Mouse (Mus musculus) lung, postnatal 4 days (tissue): ENCODE results near the gene Zfp771.
A peak's percentile ranks its signal among the peaks of the same experiment; 100 is the strongest.
"Not testable (repeated sequence)": the region's sequence is repeated elsewhere in the genome, so short reads cannot be mapped to it uniquely, and the experiment has no call there.

ENCODE experiments used
- DNase-seq, 2 experiments: peaks; one replicate each; pipeline ENCODE4 v3.0.0; 2021

The Zfp771 gene

DNA sequence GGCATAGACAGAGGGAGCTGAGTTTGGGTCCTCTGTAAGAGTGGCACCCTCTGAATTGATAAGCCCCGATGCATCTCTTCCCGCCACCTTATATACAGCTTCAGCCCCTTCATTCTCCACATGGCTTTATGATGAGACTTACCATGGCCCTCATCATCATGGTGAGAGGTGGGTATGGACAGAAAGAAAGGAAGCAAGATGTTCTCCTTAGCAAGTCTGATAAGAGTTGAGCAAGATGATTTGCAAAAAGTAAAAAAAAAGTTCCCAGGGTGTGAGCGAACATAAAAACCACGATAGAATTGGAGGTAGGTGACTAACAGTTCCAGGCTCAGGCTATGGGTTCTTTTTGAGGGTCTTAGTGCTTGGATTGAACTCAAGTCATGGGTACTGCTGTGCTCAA lies 25.4 kb upstream of the Zfp771 start:
- no peak for DNase-seq

DNA sequence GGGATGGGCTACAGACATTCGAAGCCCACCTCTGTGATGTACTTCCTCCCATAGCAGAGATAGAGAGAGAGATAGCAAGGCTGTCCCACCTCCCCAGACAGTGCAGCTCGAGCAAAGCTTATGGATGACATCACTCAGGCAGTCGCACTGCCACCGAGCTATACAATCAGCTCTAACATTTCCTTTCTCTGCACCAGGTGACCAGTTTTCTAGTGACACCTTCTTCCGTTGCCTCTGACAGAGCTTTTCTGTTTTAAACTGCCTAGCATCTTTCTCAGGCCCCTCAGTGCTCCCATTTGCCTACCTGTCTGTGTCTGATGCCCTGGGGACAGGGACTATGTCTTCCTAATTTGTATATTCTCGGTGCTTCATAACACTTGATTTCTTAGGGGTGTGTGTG lies 23.6 kb upstream of the Zfp771 start:
- no peak for DNase-seq

DNA sequence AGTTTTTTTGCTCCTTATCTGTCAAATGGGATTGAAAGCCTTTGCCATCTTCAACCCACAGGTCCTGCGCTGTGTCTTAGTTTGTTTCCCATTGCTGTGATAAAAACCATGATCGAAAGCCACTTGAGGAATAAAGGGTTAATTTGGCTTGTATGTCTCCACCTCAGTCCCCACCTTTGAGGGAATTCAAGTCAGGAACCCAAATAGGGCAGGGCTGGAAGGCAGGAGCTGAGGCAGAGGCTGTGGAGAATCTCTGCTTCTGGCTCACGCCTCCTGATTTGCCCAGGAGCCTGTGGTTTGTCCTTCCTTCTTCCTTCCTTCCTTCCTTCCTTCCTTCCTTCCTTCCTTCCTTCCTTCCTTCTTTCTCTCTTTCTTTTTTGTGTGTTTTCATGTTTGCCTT lies 21.0 kb upstream of the Zfp771 start:
- DNase-seq, result no peak

DNA sequence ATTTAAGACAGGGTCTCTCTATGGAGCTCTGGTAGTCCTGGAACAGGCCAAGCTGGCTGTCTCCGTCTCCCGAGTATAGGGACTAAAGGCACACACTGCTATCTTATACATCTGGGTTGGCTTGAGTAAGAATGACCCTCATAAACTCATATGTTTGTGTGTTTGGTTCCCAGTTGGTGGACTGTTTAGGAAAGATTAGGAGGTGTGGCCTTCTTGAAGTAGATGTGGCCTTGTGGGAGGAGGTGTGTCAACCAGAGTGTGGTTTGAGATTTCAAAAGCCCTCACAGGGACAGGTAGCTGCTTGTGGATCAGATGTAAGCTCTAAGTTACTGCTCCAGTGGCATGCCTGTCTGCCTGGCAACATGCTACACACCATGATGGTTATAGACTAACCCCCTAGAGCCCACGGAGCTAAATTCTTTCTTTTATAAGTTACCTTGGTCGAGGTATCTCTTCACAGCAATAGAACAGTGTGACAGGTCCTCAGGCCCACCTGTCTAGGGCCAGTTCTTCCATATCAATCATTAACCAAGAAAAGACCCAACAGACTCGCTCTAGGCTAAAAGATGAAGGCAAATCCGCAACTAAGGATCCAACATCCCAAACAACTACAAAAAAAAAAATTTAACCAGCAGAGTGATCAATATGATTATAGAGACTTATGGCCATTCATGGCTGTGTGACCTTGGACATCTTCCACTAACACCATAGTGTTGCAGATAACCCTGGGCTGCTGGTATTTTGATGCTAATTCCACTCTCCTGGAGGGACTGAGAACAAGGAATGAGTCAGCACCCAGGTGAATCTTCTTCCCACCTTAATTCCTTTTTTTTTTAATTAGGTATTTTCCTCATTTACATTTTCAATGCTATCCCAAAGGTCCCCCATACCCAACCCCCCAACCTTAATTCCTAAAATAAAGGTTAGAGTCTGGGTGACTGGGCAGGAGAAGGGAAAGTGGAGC lies 20.3 kb upstream of the Zfp771 start:
- DNase-seq, result no peak

DNA sequence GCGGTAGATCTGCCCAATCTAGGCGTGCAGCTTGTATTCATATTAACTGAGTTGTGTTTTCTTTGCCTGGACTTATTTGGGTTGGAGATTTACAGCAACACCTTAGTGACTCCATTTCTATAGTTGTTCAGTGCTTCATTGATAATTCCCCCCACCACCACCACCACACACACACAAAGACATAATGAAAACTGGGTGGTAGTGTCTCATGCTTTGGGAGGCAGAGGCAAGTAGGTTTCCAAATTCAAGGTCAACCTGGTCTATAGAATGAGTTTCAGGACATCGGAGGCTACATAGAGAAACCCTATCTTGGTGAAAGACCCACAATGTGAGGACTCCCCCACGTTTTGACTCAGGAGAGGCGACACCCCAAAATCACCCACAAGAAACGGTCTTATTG lies 19.5 kb upstream of the Zfp771 start:
- DNase-seq, result no peak

DNA sequence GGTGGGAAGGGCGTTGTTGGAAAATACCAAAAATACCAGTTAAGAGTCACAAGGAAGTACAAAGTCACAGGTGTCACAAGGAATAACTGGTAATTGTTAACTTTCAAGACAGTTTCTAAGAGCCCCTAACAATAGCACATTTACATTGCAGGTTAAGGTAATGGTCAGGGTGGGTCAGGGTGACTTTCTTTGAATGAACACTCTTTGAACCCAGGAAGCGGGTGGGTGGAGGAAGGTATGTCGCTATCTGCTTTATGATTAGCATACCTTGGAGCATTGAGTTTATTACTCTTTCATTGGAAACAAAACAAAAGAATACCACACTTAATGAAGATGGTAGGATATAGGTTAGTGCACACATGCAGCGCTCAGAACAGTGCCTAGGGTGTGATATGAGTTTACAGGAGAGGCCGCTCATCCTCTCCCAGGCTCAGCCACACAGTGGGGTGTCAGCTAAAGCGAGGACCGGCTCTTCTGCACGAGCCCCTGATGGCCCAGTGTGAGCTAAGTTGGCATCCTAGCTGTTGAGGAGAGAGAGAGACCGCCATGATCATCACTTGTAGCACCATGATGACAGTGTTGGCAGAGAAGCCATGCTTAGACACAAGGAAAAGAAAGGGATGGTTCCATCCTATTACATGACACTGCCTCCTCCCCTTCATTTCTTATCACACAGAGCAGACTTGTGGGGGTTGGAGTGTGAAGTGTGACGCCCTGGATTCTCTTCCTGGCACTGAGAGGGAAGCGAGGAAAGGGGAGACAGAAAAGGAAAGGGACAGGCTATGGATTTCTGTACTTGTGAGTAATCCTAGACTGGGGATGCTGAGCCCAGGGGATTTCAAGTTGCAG lies 18.7 kb upstream of the Zfp771 start:
- DNase-seq, result no peak

DNA sequence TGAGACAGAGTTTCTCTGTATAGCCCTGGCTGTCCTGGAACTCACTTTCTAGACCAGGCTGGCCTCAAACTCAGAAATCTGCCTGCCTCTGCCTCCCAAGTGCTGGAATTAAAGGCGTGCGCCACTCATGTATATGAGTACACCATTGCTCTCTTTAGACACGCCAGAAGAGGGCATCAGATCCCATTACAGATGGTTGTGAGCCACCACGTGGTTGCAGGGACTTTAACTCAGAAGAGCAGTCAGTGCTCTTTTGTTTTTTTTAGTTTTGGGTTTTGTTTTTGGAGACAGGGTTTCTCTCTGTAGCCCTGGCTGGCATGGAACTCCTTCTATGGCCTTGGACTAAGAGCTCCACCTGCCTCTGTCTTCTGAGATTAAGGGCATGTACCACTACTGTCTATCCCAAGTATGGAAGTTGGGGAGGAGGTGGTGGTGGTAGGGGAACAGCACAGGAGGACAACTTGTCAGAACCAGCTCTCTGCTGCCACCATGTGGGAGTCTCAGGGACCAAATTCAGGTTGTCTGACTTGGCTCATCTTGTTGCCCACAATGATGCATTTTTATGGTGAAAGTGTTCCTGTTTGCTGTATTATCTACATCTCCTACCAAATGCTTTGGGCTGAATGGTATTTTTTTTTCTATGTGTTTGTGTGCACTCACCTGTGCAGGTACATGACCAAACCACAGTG lies 15.3 kb upstream of the Zfp771 start:
- peak; percentile 77 to 88 for DNase-seq

DNA sequence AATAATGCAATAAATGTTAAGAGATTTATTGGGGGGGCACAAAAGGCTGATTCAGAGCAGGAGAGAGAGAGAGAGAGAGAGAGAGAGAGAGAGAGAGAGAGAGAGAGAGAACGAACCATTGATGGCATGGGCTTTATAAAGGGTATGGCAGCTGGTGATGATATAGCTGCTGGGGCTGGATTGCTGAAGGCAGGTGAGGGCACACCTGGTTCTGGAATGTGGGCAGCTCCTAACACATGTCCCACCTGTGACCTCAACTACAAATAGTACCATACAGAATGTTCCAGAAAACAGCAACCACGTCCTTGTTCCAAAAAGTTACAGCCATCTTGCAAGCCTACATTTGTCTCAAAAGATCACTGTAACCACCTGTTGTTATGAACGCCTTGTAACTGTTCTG lies 12.7 kb upstream of the Zfp771 start:
- no peak for DNase-seq

DNA sequence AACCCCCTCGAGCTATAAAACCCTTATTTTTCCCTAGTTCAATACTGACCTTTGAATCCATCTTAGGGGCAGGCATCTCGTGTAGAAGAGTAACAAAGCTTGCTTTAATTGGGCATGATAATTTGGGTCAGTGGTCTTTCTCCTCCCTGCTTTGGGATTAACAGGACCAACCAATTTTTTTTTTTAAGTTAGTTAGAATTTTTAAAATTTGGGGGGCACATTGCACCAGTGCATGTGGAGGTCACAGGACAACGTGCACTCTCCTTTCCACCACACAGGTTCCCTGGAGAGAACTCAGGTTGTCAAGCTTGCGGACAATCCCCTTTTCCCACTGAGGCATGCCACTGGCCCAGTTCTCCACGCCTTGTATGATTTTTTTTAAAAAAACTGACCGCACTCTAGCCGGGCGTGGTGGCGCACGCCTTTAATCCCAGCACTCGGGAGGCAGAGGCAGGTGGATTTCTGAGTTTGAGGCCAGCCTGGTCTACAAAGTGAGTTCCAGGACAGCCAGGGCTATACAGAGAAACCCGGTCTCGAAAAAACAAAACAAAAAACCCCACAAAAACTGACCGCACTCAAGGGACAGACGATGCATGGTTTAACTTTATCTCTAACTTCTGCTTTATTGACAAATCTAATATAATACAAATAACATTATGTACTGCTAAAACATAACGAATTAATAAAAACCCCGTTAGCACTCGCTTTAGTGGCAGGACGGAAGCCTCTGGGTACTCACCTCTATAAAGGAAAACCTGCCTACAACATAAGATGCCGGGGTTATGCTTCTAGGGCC lies 12.1 kb upstream of the Zfp771 start:
- DNase-seq, result no peak

DNA sequence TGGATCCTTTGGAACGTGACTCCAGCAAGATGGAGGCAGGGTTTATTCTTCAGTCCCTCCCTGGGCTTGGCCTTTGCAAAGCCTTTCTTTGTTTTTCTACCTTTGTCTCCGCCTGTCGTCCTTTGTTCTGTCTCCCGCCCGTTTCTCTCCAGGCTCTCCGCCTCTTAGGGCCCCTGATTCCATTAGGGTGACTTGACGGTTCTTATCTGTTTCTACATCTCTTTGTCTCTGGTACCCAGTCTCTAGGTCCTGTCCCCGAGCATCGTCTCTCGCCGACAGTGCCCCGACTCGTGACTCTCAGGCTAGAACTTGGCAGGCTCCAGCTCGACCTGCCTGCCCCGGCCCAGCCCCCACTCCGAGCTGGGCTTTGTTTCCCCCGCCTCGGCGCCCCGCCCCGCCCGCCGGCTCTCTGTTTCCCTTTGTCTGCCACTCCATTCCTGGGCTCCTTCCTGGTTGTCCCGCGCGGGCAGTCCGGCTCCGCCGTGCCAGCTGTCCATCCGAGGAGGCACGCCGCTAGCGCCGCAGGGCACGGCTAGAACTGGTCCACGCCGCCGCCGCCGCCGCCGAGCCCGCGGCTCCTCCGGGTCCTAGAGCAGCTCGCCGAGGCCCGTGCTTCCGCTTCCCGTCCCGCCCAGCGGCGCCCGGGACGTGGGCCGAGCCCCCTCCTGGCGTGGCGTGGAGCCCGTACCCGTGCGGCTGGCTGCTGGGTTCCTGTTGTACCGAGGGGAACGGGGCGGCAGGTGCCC lies 11.3 kb upstream of the Zfp771 start, which contains the start of the genes Zfp553 and Sept1:
Gene Zfp553 (plus strand): TSS at position 440 of the 746 bp plus-strand sequence.
Gene Sept1 (minus strand): TSS at position 509 of the 746 bp plus-strand sequence.
- DNase-seq, result peak; percentile 88 to 91

DNA sequence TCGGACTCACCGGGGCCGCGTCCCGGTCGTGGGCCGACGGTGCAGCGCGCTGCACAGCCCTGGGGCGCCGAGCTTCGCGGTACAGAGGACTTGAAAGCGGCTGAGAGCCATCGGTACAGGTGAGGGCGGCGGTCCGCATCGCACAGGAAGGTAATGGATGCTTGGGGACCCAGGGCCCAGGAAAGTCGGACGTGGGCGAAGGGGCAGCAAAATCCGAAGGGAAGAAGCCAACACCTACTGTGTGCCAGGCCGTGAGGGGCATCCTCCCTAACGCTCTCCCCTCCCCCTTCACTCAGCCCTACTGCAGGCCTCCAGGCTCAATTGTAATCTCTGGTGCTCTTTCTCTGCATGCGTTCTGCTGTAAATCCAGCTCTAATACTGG lies 10.7 kb upstream of the Zfp771 start:
- DNase-seq, result no peak

DNA sequence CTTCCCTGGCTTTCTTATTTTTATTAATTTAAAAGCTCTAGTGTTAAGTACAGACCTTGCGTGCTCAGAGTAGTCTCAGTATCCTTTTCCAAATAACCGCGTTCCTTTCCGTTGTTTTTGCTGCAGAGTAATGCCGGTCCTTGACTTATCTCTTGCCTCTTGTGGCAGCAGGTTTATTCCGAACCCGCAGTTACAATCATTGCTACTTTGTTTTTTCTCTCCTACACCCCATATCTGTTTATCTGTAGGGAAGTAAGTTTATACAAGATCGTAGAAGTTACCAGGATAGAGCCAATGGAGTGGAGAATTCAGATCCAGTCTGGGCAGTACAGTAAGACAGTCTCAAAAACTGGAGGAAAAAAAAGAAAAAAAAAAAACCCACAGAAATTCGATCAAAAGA lies 10.3 kb upstream of the Zfp771 start:
- DNase-seq, result no peak

DNA sequence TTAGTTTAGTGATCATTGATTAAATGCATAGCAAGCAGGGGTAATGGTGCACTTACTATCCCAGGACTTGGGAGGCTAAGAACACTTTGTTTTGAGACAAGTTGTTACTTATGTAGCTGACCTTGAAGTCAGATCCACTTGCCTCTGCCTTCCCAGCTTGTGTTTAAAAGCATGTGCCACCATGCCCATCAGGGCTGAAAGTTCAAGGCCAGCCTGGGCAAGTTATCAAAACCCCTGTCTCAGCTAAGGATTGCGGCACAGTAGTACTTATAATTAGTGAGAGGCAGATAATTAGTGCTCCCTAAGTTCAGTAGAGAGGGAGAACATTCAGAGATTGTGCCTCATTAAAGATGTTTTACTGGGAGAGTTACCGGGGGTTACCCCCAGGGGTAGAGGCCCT lies 9.3 kb upstream of the Zfp771 start:
- DNase-seq, result no peak

DNA sequence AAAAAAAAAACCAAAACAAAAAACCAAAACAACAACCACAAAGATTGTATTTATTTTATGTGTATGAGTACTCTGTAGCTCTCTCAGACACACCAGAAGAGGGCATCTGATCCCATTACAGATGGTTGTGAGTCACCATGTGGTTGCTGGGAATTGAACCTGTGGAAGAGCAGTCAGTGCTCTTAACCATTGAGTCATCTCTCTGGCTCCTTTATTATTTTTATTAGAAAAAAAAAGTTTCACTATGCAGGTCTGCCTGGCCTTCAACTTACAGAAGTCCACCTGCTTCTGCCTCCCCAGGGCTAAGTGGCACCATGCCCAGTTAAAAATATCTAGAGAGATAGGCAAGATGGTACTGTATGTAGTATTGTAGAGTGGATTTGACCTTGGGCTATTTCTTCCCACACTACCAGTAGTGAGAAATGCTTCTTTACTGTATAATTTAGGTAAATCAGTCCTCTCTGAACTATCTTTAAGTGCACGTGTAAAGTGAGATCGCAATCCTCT lies 660 bp upstream of the Zfp771 start:
- no peak for DNase-seq

DNA sequence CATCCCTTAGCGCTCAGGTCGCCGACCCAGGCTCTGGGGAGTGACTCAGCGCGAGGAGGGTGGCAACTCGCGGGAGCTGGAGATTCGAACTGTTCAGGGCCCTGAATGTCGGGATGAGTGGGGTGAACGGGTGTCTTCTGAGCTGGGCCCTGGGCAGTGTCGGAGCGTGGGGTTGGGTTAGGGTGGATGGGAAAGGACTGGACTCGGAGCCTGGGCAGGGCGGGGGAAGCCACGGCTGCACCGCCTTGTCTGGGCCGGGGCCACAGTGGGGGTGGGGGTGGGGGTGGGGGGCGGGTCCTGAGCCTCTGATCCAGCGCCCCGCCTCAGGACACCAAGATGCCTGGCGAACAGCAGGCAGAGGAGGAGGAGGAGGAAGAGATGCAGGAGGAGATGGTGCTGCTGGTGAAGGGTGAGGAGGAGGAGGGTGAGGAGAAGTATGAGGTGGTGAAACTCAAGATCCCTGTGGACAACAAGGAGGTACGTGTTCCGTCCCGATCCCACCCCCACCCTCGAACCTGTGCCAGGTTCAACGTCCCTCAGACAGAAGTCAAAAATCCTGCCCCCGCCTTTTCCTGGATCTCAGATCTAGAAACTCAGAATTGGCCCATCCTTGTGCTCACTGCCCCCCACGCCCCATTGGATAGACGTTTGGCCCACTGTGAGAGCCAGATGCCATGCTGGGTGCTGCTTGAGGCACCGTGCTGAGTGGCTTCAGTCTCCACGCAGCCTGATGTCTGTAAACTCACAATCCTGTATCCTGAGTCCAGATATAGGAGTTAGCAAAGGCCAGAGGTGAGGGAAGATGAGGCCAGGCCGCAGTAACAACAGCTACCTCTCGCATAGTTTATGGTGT lies 810 bp downstream of the Zfp771 start:
- DNase-seq, result no peak

DNA sequence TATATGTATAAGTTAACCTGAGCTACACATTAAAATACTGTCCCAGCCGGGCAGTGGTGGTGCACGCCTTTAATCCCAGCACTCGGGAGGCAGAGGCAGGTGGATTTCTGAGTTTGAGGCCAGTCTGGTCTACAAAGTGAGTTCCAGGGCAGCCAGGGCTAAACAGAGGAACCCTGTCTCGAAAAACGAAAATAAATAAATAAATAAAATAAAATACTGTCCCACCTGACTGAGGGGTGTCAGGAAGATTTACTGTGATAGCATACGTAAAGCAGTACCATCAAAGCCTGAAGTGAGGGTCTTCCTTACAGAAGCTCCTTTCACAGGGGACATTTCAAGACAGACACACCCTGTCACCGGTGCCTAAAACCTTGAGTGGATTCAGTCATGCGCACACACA lies 6.4 kb downstream of the Zfp771 start:
- not testable (repeated sequence) for DNase-seq

DNA sequence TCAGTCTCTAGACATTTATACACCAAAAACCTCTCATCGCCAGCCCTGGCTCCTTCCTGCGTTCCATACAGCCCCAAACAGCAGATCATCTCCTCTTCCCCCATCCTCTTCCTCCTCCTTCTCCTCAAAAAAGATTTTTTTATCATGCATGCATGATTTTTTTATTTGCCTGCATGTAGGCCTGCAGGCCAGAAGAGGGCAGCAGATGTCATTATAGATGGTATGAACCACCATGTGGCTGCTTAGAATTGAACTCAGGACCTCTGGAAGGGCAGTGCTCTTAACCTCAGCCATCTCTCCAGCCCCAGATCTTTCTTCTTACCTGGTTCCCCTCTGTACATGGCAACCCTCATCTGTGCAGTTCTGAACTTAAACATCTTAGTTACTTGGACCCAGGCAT lies 8.3 kb downstream of the Zfp771 start:
- peak in 1 of 2 experiments; percentile 33 for DNase-seq

DNA sequence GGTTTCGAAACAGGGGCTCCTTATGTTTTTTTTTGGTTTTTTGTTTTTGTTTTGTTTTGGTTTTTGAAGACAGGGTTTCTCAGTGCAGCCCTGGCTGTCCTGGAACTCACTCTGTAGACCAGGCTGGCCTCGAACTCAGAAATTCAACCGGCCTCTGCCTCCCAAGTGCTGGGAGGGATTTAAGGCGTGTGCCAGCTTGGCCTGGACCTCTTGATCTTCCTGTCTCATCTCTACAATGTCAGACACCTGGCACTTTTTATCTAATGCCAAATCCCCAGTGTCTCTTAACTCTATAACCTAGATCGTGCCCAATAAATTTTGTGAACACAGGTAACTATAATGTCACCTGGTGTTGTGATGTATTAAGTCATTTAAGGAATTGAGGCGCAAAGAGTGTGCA lies 9.3 kb downstream of the Zfp771 start:
- no peak for DNase-seq

DNA sequence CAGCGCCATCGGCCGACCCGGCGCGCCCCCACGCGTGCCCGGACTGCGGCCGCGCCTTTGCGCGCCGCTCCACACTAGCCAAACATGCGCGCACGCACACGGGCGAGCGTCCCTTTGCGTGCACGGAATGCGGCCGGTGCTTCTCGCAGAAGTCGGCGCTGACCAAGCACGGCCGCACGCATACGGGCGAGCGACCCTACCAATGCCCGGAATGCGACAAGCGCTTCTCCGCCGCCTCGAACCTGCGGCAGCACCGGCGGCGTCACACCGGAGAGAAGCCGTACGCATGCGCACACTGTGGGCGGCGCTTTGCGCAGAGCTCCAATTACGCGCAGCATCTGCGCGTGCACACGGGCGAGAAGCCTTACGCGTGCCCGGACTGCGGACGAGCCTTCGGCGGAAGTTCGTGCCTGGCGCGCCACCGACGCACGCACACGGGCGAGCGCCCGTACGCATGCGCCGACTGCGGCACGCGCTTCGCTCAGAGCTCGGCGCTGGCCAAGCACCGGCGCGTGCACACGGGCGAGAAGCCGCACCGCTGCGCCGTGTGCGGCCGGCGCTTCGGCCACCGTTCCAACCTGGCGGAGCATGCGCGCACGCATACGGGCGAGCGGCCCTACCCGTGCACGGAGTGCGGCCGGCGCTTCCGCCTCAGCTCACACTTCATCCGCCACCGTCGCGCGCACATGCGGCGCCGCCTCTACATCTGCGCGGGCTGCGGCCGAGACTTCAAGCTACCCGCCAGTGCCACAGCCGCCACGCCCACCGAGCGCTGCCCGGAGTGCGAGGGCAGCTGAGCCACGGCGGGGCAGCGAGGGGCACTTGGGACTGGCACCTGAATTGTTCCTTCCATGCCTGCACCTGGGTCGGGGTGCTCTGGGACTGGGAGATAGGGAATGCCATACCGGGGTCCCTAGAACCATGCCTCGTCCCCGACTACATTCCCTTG lies 10.0 kb downstream of the Zfp771 start:
- peak; percentile 96 to 98 for DNase-seq
